Mouse (Mus musculus) retina, embryonic 14.5 days (tissue): ENCODE results near the gene Chmp4b.

ENCODE experiments used
- DNase-seq: peaks from one replicate; pipeline ENCODE4 v3.0.0-alpha.2; 2015; ENCODE audit warnings: low spot score

Gene Chmp4b

GRCm38 (mm10) chr2:154684901-154685470 lies 33.5 kb downstream of the Chmp4b start:
- DNase-seq: no peak

- no peak for DNase-seq
Observed at GRCm38 (mm10) chr2:154685772-154686171, 34.3 kb downstream of the Chmp4b start.

GRCm38 (mm10) chr2:154686819-154687218 lies 35.3 kb downstream of the Chmp4b start:
- DNase-seq: no peak

GRCm38 (mm10) chr2:154689391-154689790 lies 37.9 kb downstream of the Chmp4b start:
- DNase-seq: no peak

- no peak for DNase-seq
Observed at GRCm38 (mm10) chr2:154690959-154691358, 39.5 kb downstream of the Chmp4b start.

GRCm38 (mm10) chr2:154693186-154693940 lies 41.9 kb downstream of the Chmp4b start:
- DNase-seq: no peak

GRCm38 (mm10) chr2:154693941-154694256 lies 42.4 kb downstream of the Chmp4b start:
- DNase-seq: no peak

GRCm38 (mm10) chr2:154695690-154696089 lies 44.2 kb downstream of the Chmp4b start:
- DNase-seq: no peak

GRCm38 (mm10) chr2:154696660-154697059 lies 45.2 kb downstream of the Chmp4b start:
- no peak for DNase-seq

- no peak for DNase-seq
Observed at GRCm38 (mm10) chr2:154699360-154699759, 47.9 kb downstream of the Chmp4b start.

- DNase-seq: no peak
Observed at GRCm38 (mm10) chr2:154700177-154700576, 48.7 kb downstream of the Chmp4b start.

GRCm38 (mm10) chr2:154702637-154703315 lies 51.3 kb downstream of the Chmp4b start:
- DNase-seq: peak; percentile 88

GRCm38 (mm10) chr2:154706526-154707280 lies 55.2 kb downstream of the Chmp4b start:
- DNase-seq: peak; percentile 33

GRCm38 (mm10) chr2:154707284-154707683 lies 55.8 kb downstream of the Chmp4b start:
- no peak for DNase-seq

- no peak for DNase-seq
Observed at GRCm38 (mm10) chr2:154707830-154708385, 56.4 kb downstream of the Chmp4b start.

GRCm38 (mm10) chr2:154711701-154712100 lies 60.2 kb downstream of the Chmp4b start:
- no peak for DNase-seq

- peak; percentile 80 for DNase-seq
Observed at GRCm38 (mm10) chr2:154712271-154712677, 60.8 kb downstream of the Chmp4b start.

GRCm38 (mm10) chr2:154713083-154713482 lies 61.6 kb downstream of the Chmp4b start:
- DNase-seq: no peak

- no peak for DNase-seq
Observed at GRCm38 (mm10) chr2:154713964-154714363, 62.5 kb downstream of the Chmp4b start.

GRCm38 (mm10) chr2:154716586-154716985 lies 65.1 kb downstream of the Chmp4b start:
- DNase-seq: no peak

- DNase-seq: no peak
Observed at GRCm38 (mm10) chr2:154717081-154717480, 65.6 kb downstream of the Chmp4b start.

GRCm38 (mm10) chr2:154718855-154719556 lies 67.5 kb downstream of the Chmp4b start:
- DNase-seq: no peak
